Mouse (Mus musculus) thymus, adult 2 months (tissue): Measurements from ENCODE around the gene Arf6.

ENCODE experiments used
- CTCF ChIP-seq: fragments of 200-500 bp; IDR thresholded peaks from 2 replicates; pipeline ENCODE4 v1.5.1; 2012; ENCODE audit warnings: mild to moderate bottlenecking, control low read depth, low read length, moderate library complexity, borderline replicate concordance; ENCODE audit not compliant: control insufficient read depth, poor library complexity, insufficient read depth; ENCODE audit errors: extremely low read depth
- POLR2A ChIP-seq: fragments of 200-500 bp; IDR thresholded peaks from 2 replicates; pipeline ENCODE4 v1.6.1; 2012; ENCODE audit warnings: mild to moderate bottlenecking, low read length, control low read depth, moderate library complexity; ENCODE audit not compliant: control insufficient read depth, poor library complexity, insufficient read depth; ENCODE audit errors: extremely low read depth

GRCm38 (mm10) chr12:69367557-69367956 is 4.4 kb upstream of the Arf6 start:
- no peak for TF ChIP-seq CTCF
- no peak for TF ChIP-seq POLR2A
